Mouse (Mus musculus) adrenal gland, adult 18-20 months (tissue): Measurements from ENCODE around the gene Slc22a2. TPM values are rescaled to one million over a fixed set of nuclear protein-coding genes. Genes with fewer than 3 reads are reported as not detected.
"Not testable (repeated sequence)": the region's sequence is repeated elsewhere in the genome, so short reads cannot be mapped to it uniquely, and the experiment has no call there.

Experiments
- DNase-seq, 2 experiments: peaks; one replicate each; pipeline ENCODE4 v3.0.0; 2021 to 2022; ENCODE audit warnings: low spot score in 2 of 2
- long read RNA-seq, 2 experiments: library from polyadenylated mRNA; stranded (forward); transcript quantifications; one replicate each; pipeline ENCODE4 v2.0.0; 2021
- total RNA-seq, 2 experiments: library from RNA; stranded (reverse); gene quantifications; 1 replicate in 1 of 2; 2 replicates in 1 of 2; pipeline ENCODE4 v1.2.3; 2021

Slc22a2 gene
- total RNA-seq, result under 1 TPM; 0.43 to 0.61 TPM
- long read RNA-seq, experiment 1, result 0 reads
- long read RNA-seq, experiment 2, partial matches to known transcripts, result 1 of 1 reads
- long read RNA-seq, experiment 2, other reads (novel, unspliced or antisense), result 0 of 1 reads

GRCm38 (mm10) chr17:12583991-12584390 lies at the start of gene Slc22a2:
Gene Slc22a2 (plus strand): TSS chr17:12584132.
- no peak for DNase-seq

GRCm38 (mm10) chr17:12534353-12535145 lies 49.4 kb upstream of the Slc22a2 start:
- DNase-seq, result peak; percentile 57 to 65

DNA sequence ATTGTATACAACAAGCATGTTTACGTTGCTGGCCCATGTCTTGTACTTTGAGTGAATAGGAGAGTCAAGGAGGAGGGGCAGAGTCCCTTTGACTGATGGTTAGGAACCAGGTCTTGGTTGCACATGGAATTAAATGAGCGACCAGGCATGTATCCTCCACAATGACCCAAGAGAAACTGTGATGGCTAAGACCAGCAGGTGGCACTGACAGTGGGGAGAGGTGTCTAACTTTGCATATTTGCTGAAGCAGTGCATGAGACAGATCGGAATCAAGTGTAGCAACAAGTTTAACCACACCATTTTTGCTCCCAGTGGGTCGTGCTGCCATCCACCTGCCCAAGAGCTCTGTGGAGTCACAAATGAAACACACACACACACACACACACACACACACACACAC lies 21.7 kb upstream of the Slc22a2 start:
- no peak for DNase-seq

GRCm38 (mm10) chr17:12564481-12565000 lies 19.4 kb upstream of the Slc22a2 start:
- DNase-seq, result not testable (repeated sequence)

DNA sequence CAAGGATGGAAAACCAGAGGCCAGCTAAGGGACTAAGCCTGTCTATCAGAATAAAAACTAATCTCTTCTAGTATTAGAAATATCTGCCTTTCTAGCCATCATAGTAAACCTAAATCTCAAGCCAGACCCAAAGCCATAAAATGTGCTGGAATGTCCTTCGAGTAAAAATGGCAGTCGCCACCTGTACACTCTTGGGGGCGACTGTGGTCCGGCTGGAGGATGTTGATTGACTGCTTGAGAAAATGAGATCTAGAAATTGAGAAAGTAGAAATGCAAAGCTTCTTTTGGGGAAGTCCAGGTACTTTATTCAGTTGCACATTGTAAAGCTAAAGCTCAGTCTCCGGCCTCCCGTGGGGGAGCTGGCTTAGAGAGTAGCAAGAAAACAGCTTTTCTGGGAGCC lies 18.5 kb upstream of the Slc22a2 start:
- no peak for DNase-seq

- peak in 1 of 2 experiments; percentile 26 for DNase-seq
These were observed 12.6 kb upstream of the Slc22a2 start for GRCm38 (mm10) chr17:12571316-12571715.

DNA sequence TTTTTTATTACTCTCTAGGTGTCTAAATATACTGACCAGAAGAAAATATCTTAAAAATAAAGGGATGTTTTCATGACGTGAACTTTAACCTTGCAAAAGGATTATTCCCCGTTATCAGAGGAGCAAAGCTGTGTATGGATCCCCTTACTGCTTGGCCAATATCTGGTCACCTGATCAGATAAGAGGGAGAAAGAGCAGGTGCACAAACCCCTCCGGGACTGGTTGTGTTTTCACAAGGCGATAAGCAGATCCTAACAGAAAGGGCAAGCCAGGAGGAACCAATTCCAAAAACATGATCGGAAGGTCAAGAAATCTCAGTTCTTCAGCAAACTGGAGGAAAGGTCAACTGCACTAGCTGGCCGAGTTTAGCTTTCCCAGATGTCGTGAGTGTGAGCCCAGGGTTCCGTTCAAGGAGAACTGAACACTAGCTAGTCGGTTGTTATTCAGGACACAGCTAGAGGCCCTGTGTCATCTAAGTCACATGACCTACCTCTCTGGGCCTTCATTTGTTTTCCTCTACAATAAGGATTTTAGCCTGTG lies 11.9 kb upstream of the Slc22a2 start:
- peak in 1 of 2 experiments; percentile 4 for DNase-seq

DNA sequence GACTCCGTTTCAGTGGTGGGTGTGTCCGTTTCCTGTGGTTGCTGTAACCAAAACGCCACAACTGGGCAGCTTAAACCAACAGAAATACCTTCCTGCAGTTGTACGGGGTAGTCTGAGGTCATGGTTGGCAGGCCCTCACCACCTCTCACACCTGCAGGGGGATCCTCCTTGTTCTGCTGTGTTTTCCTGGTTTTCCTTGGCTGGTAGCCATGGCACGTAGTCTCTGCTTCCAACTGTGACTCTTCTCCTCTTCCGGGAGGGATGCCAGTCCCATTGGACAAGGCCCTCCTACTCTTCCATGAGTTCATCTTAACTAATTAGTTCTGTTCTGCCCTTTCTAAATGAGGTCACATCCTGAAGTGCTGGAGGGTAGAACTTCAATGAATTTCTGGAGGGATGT lies 8.5 kb upstream of the Slc22a2 start:
- no peak for DNase-seq

DNA sequence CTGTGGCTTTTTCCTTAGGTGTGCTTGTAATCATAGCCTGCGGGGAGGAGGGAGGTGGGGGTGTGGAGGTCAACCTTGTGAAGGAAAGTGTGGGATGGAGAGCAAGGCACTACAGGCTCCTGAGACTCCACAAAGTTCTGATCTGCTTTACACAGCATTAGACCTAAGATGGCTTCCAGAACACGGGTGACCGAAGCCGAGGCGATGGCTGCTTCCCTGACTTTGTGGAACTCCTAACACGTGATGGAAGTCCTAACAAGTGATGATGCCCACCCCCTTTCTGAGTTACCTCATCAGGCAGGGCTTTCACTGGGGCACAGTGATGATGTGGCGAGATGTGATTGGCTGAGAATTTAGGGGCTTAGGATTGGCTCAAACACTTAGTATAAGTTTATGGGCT lies 6.8 kb upstream of the Slc22a2 start:
- no peak for DNase-seq

- no peak for DNase-seq
These were observed 1.4 kb downstream of the Slc22a2 start for GRCm38 (mm10) chr17:12585366-12585765.

DNA sequence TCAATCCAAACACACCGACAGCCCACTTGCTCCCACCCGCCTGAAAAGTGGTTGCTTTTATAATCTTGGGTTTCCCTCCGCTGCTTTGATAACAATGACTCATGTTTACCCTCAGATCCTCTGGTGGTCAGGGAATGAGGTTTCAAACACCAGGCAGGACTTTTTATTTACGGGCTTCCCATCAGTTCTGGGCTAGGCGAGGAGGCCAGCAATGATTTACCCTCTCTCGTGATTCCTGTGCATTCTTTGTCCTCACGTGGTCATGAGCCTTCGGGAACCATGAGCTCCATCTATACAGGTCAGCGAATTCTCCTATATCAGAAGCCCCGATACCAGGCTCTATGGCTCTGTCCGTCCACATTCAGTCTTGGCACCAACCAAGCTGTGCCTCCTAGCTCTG lies 3.0 kb downstream of the Slc22a2 start:
- DNase-seq, result no peak

GRCm38 (mm10) chr17:12588801-12589247 lies 4.9 kb downstream of the Slc22a2 start:
- DNase-seq, result peak in 1 of 2 experiments; percentile 15

DNA sequence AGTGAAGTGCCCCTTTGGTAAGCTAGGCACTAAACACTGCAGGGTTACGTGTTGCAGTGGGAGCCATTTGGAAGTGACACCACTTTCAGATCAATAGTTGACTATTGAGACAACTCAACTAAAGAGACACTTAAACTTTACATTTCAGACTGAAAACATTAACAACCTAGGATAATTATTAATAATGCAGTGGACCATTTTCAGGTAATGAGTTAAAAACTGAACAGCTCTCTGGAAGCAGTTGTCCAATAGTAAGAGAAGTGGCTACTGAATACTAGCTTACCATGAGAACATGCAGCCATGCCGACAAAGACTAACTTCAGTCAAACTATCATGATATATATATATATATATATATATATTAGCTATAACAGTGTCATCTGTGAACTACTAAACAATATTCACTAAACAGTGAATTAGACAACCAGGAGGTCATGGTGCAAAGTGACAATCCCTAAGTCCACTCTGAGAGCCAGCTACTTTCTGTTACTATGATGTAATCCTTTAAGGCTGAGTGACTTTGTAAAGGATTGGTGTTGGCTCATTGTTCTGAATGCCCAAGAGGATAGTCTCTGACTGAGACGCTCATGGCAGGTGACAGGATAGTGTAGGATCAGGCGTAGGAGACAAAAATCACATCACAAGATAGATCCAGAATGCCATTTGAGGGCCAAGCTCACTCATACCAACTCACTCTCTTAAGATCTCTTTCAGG lies 7.1 kb downstream of the Slc22a2 start:
- DNase-seq, result peak in 1 of 2 experiments; percentile 2

GRCm38 (mm10) chr17:12595846-12596515 lies 12.0 kb downstream of the Slc22a2 start:
- no peak for DNase-seq

- DNase-seq, result no peak
These were observed 22.7 kb downstream of the Slc22a2 start for GRCm38 (mm10) chr17:12606634-12607033.

- DNase-seq, result no peak
These were observed 23.3 kb downstream of the Slc22a2 start for GRCm38 (mm10) chr17:12607202-12607601.

DNA sequence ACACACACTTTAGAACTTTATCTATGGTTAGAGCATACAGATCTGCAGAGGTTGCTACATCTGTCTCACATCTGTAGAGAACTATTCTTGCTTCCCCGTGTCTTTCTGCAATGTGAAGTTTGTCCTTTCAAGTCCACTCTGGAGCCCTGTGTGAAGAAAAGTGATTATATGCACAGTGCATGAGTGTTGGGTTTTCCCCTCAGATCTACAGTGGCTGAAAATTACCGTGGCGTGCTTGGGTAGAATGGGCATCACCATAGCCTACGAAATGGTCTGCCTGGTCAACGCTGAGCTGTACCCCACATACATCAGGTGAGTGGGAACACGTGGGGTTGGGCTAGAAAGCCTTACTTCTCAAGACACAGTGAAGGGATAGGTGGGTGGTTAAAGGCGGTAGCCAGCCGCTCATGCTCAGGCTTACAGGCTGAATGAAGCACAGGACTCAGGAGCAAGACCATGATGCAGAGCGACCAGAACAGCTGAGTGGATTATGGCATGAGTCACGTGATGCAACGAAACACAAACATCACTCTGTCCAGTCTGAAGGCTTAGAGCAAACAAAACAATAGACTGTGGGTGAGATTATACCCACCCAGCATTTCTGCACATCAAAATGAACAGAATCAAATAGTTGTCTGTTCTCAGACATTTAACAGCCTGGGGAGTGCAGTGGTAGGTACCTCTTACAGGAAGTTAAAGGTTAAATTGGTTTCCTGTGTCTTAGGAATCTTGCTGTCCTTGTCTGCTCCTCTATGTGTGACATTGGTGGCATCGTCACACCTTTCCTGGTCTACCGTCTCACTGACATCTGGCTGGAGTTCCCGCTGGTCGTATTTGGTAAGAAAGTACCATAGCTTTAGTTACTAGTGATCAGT lies 30.8 kb downstream of the Slc22a2 start:
- no peak for DNase-seq

DNA sequence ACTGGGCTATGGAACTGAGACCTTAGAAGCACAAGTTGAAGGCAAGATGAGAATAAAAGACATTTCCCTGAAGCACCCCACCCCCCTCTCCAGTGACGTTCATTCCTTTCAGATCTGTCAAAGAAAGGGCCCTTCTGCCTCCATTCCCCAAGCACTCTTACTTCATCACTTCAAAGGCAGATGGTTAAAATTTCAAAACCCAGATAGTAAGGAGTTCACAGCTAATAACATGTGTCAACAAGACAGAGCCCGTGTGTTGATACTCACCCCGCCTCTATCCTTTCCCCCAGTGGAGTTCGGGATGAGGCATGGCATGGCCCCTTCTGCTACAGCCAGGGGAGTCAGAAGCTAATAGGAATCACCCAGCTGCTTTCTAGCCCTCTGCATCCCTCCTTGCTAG lies 31.5 kb downstream of the Slc22a2 start:
- DNase-seq, result no peak

- DNase-seq, result no peak
These were observed 35.7 kb downstream of the Slc22a2 start for GRCm38 (mm10) chr17:12619641-12620040.

DNA sequence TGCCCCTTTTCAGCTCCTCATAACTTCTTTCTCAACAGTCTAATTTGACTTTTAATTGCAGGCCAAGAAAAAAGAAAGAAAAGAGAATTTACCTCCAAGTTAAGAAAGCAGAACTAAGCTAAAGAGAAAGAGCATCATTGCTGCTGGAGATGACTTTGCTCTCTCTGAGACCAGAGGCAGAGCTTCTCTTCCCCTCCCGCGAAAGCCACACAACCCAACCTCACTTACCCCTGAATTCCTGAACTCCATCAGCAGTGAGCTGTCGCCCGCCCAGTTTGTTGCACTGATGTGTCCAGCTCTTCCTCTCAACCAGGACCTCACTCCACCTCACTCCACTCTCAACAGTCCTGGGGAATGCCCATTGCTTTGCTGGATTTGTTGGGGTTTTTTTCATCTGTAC lies 44.1 kb downstream of the Slc22a2 start:
- DNase-seq, result no peak
